Mouse (Mus musculus): ENCODE results near the gene Jund. TPM values are rescaled to one million over a fixed set of nuclear protein-coding genes. Genes with fewer than 3 reads are reported as not detected.

Gene Jund
- total and polyA plus RNA-seq, 2 experiments from 2014 or later, result 99.3 to 470 TPM

DNA sequence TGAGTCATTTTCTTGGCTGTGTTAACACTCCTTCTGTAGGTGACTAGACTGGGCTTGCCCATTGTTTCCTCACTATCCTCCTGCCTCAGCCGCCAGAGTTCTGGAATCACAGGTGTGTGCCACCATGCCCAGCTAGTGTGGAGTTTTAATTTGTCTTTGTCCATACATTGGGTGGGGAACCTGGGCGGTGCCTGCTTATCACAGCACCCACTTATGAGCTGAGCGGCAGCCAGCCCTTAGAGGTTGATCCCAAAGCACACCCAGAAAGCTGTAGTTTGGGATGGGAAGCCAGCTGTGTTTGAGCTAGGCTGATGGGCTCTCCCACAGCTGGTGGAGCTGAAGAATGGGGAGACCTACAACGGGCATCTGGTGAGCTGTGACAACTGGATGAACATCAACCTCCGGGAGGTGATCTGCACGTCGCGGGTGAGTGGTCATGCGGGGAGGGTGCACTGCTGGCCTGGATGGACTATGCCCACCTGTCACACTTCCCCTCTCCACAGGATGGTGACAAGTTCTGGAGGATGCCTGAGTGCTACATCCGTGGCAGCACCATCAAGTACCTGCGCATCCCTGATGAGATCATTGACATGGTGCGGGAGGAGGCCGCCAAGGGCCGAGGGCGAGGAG, 21.2 kb upstream of the Jund start:
- H3K4me2 ChIP-seq (ENCODE audit: low read depth, low read length, poor library complexity, severe bottlenecking), result no peak overlapping the region
- H3K27ac ChIP-seq (ENCODE audit: low read depth, low read length), result no peak overlapping the region
- 98% methylated on average over 15 of the region's 15 CpGs for WGBS
- H3K4me3 ChIP-seq (ENCODE audit: low read depth, low read length), result no peak overlapping the region
- H3K9ac ChIP-seq (replicated peaks; ENCODE audit: low read length, poor library complexity, severe bottlenecking), result no peak overlapping the region
- H3K4me1 ChIP-seq (ENCODE audit: insufficient read depth, low read length), result peaks cover 8% of the 10 kb centered on the region; the same call in 1 of the 2 replicates
- no peaks in the 10 kb centered on the region for H3K27me3 ChIP-seq (ENCODE audit: insufficient read depth, low read length)
- DNase-seq (ENCODE audit: low spot score) (no peak), ATAC-seq (ENCODE audit: low FRiP score) (no peak)
- TF ChIP-seq CTCF (IDR thresholded peaks at IDR 0.05), result no peak
- H3K36me3 ChIP-seq (ENCODE audit: insufficient read depth, low read length), result peaks cover 17% of the 10 kb centered on the region; the same call in 1 of the 2 replicates
- H3K9me3 ChIP-seq (ENCODE audit: low read length), result no peaks in the 10 kb centered on the region

GRCm38 (mm10) chr8:70678679-70679078, 20.1 kb upstream of the Jund start:
- ATAC-seq (ENCODE audit: low FRiP score), result no peak
- no peak overlapping the region for H3K4me3 ChIP-seq (ENCODE audit: low read depth, low read length)
- peaks cover 17% of the 10 kb centered on the region; the same call in 1 of the 2 replicates for H3K36me3 ChIP-seq (ENCODE audit: insufficient read depth, low read length)
- DNase-seq (ENCODE audit: low spot score), result no peak
- TF ChIP-seq CTCF (IDR thresholded peaks at IDR 0.05), result no peak
- no peaks in the 10 kb centered on the region for H3K27me3 ChIP-seq (ENCODE audit: insufficient read depth, low read length)
- H3K27ac ChIP-seq (ENCODE audit: low read depth, low read length), result no peak overlapping the region
- peaks cover 8% of the 10 kb centered on the region; the same call in 1 of the 2 replicates for H3K4me1 ChIP-seq (ENCODE audit: insufficient read depth, low read length)
- H3K9ac ChIP-seq (replicated peaks; ENCODE audit: low read length, poor library complexity, severe bottlenecking), result no peak overlapping the region
- no peak overlapping the region for H3K4me2 ChIP-seq (ENCODE audit: low read depth, low read length, poor library complexity, severe bottlenecking)
- H3K9me3 ChIP-seq (ENCODE audit: low read length), result no peaks in the 10 kb centered on the region

GRCm38 (mm10) chr8:70679404-70679803, 19.3 kb upstream of the Jund start:
- no peak overlapping the region for H3K27ac ChIP-seq (ENCODE audit: low read depth, low read length)
- no peaks in the 10 kb centered on the region for H3K9me3 ChIP-seq (ENCODE audit: low read length)
- TF ChIP-seq CTCF (IDR thresholded peaks at IDR 0.05), result no peak
- ATAC-seq (ENCODE audit: low FRiP score), result no peak
- H3K4me2 ChIP-seq (ENCODE audit: low read depth, low read length, poor library complexity, severe bottlenecking), result no peak overlapping the region
- peaks cover 17% of the 10 kb centered on the region; the same call in 1 of the 2 replicates for H3K36me3 ChIP-seq (ENCODE audit: insufficient read depth, low read length)
- peaks cover 1% of the 10 kb centered on the region; the same call in 1 of the 2 replicates for H3K4me1 ChIP-seq (ENCODE audit: insufficient read depth, low read length)
- 98% methylated on average over 4 of the region's 4 CpGs for WGBS
- H3K9ac ChIP-seq (replicated peaks; ENCODE audit: low read length, poor library complexity, severe bottlenecking), result no peak overlapping the region
- DNase-seq (ENCODE audit: low spot score), result no peak
- no peaks in the 10 kb centered on the region for H3K27me3 ChIP-seq (ENCODE audit: insufficient read depth, low read length)
- H3K4me3 ChIP-seq (ENCODE audit: low read depth, low read length), result no peak overlapping the region

GRCm38 (mm10) chr8:70680039-70680438, 18.7 kb upstream of the Jund start:
- TF ChIP-seq CTCF (IDR thresholded peaks at IDR 0.05), result no peak
- ATAC-seq (ENCODE audit: low FRiP score) (no peak), DNase-seq (ENCODE audit: low spot score) (no peak)
- H3K4me2 ChIP-seq (ENCODE audit: low read depth, low read length, poor library complexity, severe bottlenecking), result no peak overlapping the region
- H3K36me3 ChIP-seq (ENCODE audit: insufficient read depth, low read length), result peaks cover 17% of the 10 kb centered on the region; the same call in 1 of the 2 replicates
- no peaks in the 10 kb centered on the region; the same call in 1 of the 2 replicates for H3K4me1 ChIP-seq (ENCODE audit: insufficient read depth, low read length)
- no peaks in the 10 kb centered on the region for H3K9me3 ChIP-seq (ENCODE audit: low read length)
- H3K4me3 ChIP-seq (ENCODE audit: low read depth, low read length), result no peak overlapping the region
- WGBS, result 92% methylated on average over 3 of the region's 3 CpGs
- H3K27ac ChIP-seq (ENCODE audit: low read depth, low read length), result no peak overlapping the region
- H3K27me3 ChIP-seq (ENCODE audit: insufficient read depth, low read length), result no peaks in the 10 kb centered on the region
- no peak overlapping the region for H3K9ac ChIP-seq (replicated peaks; ENCODE audit: low read length, poor library complexity, severe bottlenecking)

DNA sequence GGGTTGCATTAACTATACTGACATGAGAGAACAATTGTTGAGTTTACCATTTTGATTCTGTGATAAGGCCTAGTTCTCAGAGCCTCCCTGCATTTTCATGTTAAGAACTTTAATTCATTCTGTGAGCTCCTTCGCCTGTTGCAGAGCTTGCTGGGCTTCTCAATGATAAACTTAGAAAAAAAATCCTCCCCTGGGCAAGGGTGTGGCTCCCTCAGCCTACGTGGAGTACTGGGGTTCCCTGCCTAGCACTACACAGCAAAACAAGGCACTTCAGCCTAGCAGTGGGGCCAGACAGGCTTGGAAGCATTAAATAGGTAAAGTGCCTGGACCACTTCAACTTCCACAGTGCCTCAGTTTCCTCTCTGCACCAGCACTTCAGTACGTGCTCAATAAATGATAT, 17.3 kb upstream of the Jund start:
- peaks cover 17% of the 10 kb centered on the region; the same call in 1 of the 2 replicates for H3K36me3 ChIP-seq (ENCODE audit: insufficient read depth, low read length)
- no peak overlapping the region for H3K9ac ChIP-seq (replicated peaks; ENCODE audit: low read length, poor library complexity, severe bottlenecking)
- no peaks in the 10 kb centered on the region; the same call in 1 of the 2 replicates for H3K4me1 ChIP-seq (ENCODE audit: insufficient read depth, low read length)
- no peaks in the 10 kb centered on the region for H3K9me3 ChIP-seq (ENCODE audit: low read length)
- no peak overlapping the region for H3K4me2 ChIP-seq (ENCODE audit: low read depth, low read length, poor library complexity, severe bottlenecking)
- DNase-seq (ENCODE audit: low spot score) (no peak), ATAC-seq (ENCODE audit: low FRiP score) (no peak)
- 66% methylated on average over 3 of the region's 3 CpGs for WGBS
- H3K4me3 ChIP-seq (ENCODE audit: low read depth, low read length), result no peak overlapping the region
- H3K27ac ChIP-seq (ENCODE audit: low read depth, low read length), result no peak overlapping the region
- H3K27me3 ChIP-seq (ENCODE audit: insufficient read depth, low read length), result no peaks in the 10 kb centered on the region
- no peak for TF ChIP-seq CTCF (IDR thresholded peaks at IDR 0.05)

DNA sequence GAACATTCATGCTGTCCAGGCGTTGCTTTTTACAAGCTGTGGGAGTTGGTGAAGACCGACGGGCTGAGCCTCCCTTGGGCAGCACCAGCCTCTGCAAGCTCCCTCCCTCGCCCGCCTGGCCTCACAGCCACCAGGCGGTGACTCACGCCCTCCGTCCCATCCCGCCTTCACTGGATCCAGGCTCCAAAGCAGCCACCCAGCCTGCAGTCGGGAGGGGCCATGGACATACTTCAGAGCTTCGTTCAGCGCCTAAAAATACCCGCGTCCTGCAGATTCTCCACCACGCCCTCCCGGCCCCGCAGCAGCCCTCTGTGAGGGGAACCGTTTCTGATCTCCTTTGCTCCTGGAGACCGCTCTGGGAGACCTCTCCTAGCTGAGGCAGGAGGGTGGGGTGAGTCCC, 16.6 kb upstream of the Jund start:
- TF ChIP-seq CTCF (IDR thresholded peaks at IDR 0.05), result no peak
- no peak overlapping the region for H3K4me2 ChIP-seq (ENCODE audit: low read depth, low read length, poor library complexity, severe bottlenecking)
- no peaks in the 10 kb centered on the region for H3K27me3 ChIP-seq (ENCODE audit: insufficient read depth, low read length)
- H3K9ac ChIP-seq (replicated peaks; ENCODE audit: low read length, poor library complexity, severe bottlenecking), result peak overlapping the region; percentile 33
- H3K9me3 ChIP-seq (ENCODE audit: low read length), result no peaks in the 10 kb centered on the region
- no peak overlapping the region for H3K27ac ChIP-seq (ENCODE audit: low read depth, low read length)
- DNase-seq (ENCODE audit: low spot score) (no peak), ATAC-seq (ENCODE audit: low FRiP score) (no peak)
- 12% methylated on average over 19 of the region's 19 CpGs for WGBS
- H3K36me3 ChIP-seq (ENCODE audit: insufficient read depth, low read length), result peaks cover 17% of the 10 kb centered on the region; the same call in 1 of the 2 replicates
- H3K4me3 ChIP-seq (ENCODE audit: low read depth, low read length), result no peak overlapping the region
- no peaks in the 10 kb centered on the region; the same call in 1 of the 2 replicates for H3K4me1 ChIP-seq (ENCODE audit: insufficient read depth, low read length)

All from midbrain, postnatal 0 days (tissue).